16 mouse cellular contexts compared by ENCODE assay signal in the genomic region with DNA sequence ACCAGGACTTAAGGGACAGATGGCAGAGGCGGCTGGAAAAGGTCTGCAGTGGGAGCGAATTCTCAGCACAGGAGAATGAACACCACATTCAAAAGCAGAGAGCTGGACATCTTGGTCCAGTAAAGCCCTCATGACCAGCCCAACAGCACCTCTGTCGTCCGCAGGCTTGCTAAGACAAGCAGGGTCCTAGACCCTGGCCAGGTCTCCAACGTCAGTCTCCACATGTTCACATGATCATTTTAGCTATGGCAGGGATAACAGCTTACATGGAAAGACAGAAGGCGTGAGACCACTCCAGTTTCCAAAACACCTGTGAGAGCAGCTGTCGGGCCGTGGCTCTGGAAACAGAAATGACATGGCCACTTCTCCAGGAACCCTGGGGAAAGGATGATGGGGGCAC.
"Had no signal": no experiment of that assay in that cellular context is flagged by ENCODE, and none has a peak within 500 bp of the region (broad histone marks: within the 10 kb centered on the region; RNA-seq: fewer than 3 reads in every experiment).

No protein-coding gene starts in this region.

- H3K4me2 ChIP-seq: neural tube, embryonic 13.5 days; neural tube, embryonic 15.5 days; stomach, embryonic 15.5 days had no signal

- H3K36me3 ChIP-seq: neural tube, embryonic 13.5 days; stomach, embryonic 15.5 days had no signal

- DNase-seq: retina, postnatal 1 day; right cerebral cortex, adult 18-20 months; right cerebral cortex, postnatal 14 days; right cerebral cortex, postnatal 25 days; right cerebral cortex, postnatal 4 days; spleen, adult 18-20 months; thymus, adult 18-20 months; thymus, adult 2 months; thymus, postnatal 14 days; thymus, postnatal 25 days; thymus, postnatal 36 days; thymus, postnatal 4 days had no signal

- H3K27ac ChIP-seq: neural tube, embryonic 13.5 days; neural tube, embryonic 15.5 days; stomach, embryonic 15.5 days; stomach, postnatal 0 days had no signal

- H3K9ac ChIP-seq: neural tube, embryonic 13.5 days; neural tube, embryonic 15.5 days; stomach, embryonic 15.5 days had no signal

- H3K9me3 ChIP-seq: neural tube, embryonic 13.5 days; neural tube, embryonic 15.5 days; stomach, embryonic 15.5 days had no signal

- H3K27me3 ChIP-seq: neural tube, embryonic 13.5 days; neural tube, embryonic 15.5 days; stomach, embryonic 15.5 days had no signal

- H3K4me3 ChIP-seq: neural tube, embryonic 13.5 days; neural tube, embryonic 15.5 days; stomach, embryonic 15.5 days had no signal
